Mouse (Mus musculus): Measurements from ENCODE around the gene Tmem192.

The Tmem192 gene

GRCm38 (mm10) chr8:64946820-64947697, at the start of gene Tmem192:
Gene Tmem192, plus strand, starts transcription at chr8:64947185.
- DNase-seq (ENCODE audit: low read depth, low spot score), result peak; percentile 87

- peak; percentile 41 for DNase-seq (ENCODE audit: low read depth, low spot score)
Measured at GRCm38 (mm10) chr8:64898710-64899109, 48.3 kb upstream of the Tmem192 start.

GRCm38 (mm10) chr8:64900645-64901044, 46.3 kb upstream of the Tmem192 start:
- DNase-seq (ENCODE audit: low read depth, low spot score), result no peak

GRCm38 (mm10) chr8:64901527-64902156, 45.3 kb upstream of the Tmem192 start:
- no peak for DNase-seq (ENCODE audit: low read depth, low spot score)

- peak; percentile 26 for DNase-seq (ENCODE audit: low read depth, low spot score)
Measured at GRCm38 (mm10) chr8:64902191-64902590, 44.8 kb upstream of the Tmem192 start.

- DNase-seq (ENCODE audit: low read depth, low spot score), result no peak
Measured at GRCm38 (mm10) chr8:64903778-64904177, 43.2 kb upstream of the Tmem192 start.

GRCm38 (mm10) chr8:64910026-64910425, 37.0 kb upstream of the Tmem192 start:
- no peak for DNase-seq (ENCODE audit: low read depth, low spot score)

- no peak for DNase-seq (ENCODE audit: low read depth, low spot score)
Measured at GRCm38 (mm10) chr8:64916793-64917192, 30.2 kb upstream of the Tmem192 start.

GRCm38 (mm10) chr8:64923329-64923728, 23.7 kb upstream of the Tmem192 start:
- DNase-seq (ENCODE audit: low read depth, low spot score), result no peak

GRCm38 (mm10) chr8:64925762-64926161, 21.2 kb upstream of the Tmem192 start:
- DNase-seq (ENCODE audit: low read depth, low spot score), result no peak

- no peak for DNase-seq (ENCODE audit: low read depth, low spot score)
Measured at GRCm38 (mm10) chr8:64926355-64926754, 20.6 kb upstream of the Tmem192 start.

GRCm38 (mm10) chr8:64928938-64929337, 18.0 kb upstream of the Tmem192 start:
- DNase-seq (ENCODE audit: low read depth, low spot score), result no peak

- DNase-seq (ENCODE audit: low read depth, low spot score), result no peak
Measured at GRCm38 (mm10) chr8:64934997-64935396, 12.0 kb upstream of the Tmem192 start.

GRCm38 (mm10) chr8:64941019-64941418, 6.0 kb upstream of the Tmem192 start:
- DNase-seq (ENCODE audit: low read depth, low spot score), result no peak

- peak; percentile 83 for DNase-seq (ENCODE audit: low read depth, low spot score)
Measured at GRCm38 (mm10) chr8:64941495-64941894, 5.5 kb upstream of the Tmem192 start.

- no peak for DNase-seq (ENCODE audit: low read depth, low spot score)
Measured at GRCm38 (mm10) chr8:64942946-64943345, 4.0 kb upstream of the Tmem192 start.

- DNase-seq (ENCODE audit: low read depth, low spot score), result no peak
Measured at GRCm38 (mm10) chr8:64944831-64945230, 2.2 kb upstream of the Tmem192 start.

GRCm38 (mm10) chr8:64945606-64946005, 1.4 kb upstream of the Tmem192 start:
- no peak for DNase-seq (ENCODE audit: low read depth, low spot score)

- no peak for DNase-seq (ENCODE audit: low read depth, low spot score)
Measured at GRCm38 (mm10) chr8:64946441-64946819, 555 bp upstream of the Tmem192 start.

GRCm38 (mm10) chr8:64947698-64948034, 681 bp downstream of the Tmem192 start:
- no peak for DNase-seq (ENCODE audit: low read depth, low spot score)

- no peak for DNase-seq (ENCODE audit: low read depth, low spot score)
Measured at GRCm38 (mm10) chr8:64948371-64948770, 1.4 kb downstream of the Tmem192 start.

GRCm38 (mm10) chr8:64952101-64952500, 5.1 kb downstream of the Tmem192 start:
- DNase-seq (ENCODE audit: low read depth, low spot score), result no peak

- no peak for DNase-seq (ENCODE audit: low read depth, low spot score)
Measured at GRCm38 (mm10) chr8:64959025-64959424, 12.0 kb downstream of the Tmem192 start.

All from mesoderm, embryonic 11.5 days (tissue).